ENCODE assay signal across 15 mouse cellular contexts in genomic region chr1:179107761-179108694, GRCm38 (mm10).
DNase-seq lines count a peak whose midpoint lies in the region; ATAC-seq and TF ChIP-seq lines count a peak whose summit lies in the region.
"Had no signal": no experiment of that assay in that cellular context is flagged by ENCODE, and none has a peak within 500 bp of the region (broad histone marks: within the 10 kb centered on the region; RNA-seq: fewer than 3 reads in every experiment).

No protein-coding gene starts in this region.

- no peak overlapping the region for H3K4me3 ChIP-seq in midbrain, embryonic 12.5 days
- no peak overlapping the region for H3K4me3 ChIP-seq in midbrain, embryonic 16.5 days (ENCODE audit: low read depth, low read length)
- no peak overlapping the region for H3K4me3 ChIP-seq in embryonic fibroblast, embryonic 13.5 days (ENCODE audit: insufficient read depth, low read length)
- no peak overlapping the region for H3K4me3 ChIP-seq in liver, embryonic 11.5 days (ENCODE audit: low read depth, low read length)
- H3K4me3 ChIP-seq: erythroblast, embryonic 14.5 days; hindbrain, embryonic 15.5 days; neural tube, embryonic 13.5 days had no signal

- H3K36me3 ChIP-seq in midbrain, embryonic 12.5 days: no peaks in the 10 kb centered on the region
- H3K36me3 ChIP-seq in midbrain, embryonic 16.5 days (ENCODE audit: control insufficient read depth, insufficient read depth, low read length): no peaks in the 10 kb centered on the region
- H3K36me3 ChIP-seq in liver, embryonic 11.5 days (ENCODE audit: control insufficient read depth, insufficient read depth, low read length): no peaks in the 10 kb centered on the region
- H3K36me3 ChIP-seq: hindbrain, embryonic 15.5 days; neural tube, embryonic 13.5 days had no signal

- no peak for DNase-seq in liver, embryonic 11.5 days (ENCODE audit: low spot score)
- DNase-seq in embryo, embryonic 9.5 days (ENCODE audit: extremely low spot score): no peak
- no peak for DNase-seq in thymus, postnatal 10 days (ENCODE audit: low spot score in 2 of 2)
- DNase-seq: kidney, adult 9 months; thymus, postnatal 36 days had no signal

- H3K9ac ChIP-seq in midbrain, embryonic 12.5 days (replicated peaks): no peak overlapping the region
- no peak overlapping the region for H3K9ac ChIP-seq in midbrain, embryonic 16.5 days (ENCODE audit: low read depth, low read length)
- no peak overlapping the region; the same call in 1 of the 2 replicates for H3K9ac ChIP-seq in liver, embryonic 11.5 days (ENCODE audit: low read depth, low read length)
- H3K9ac ChIP-seq: hindbrain, embryonic 15.5 days; neural tube, embryonic 13.5 days had no signal

- WGBS in midbrain, embryonic 12.5 days: 61% methylated on average over 16 of the region's 16 CpGs
- 57% methylated on average over 16 of the region's 16 CpGs for WGBS in midbrain, embryonic 16.5 days
- 57% methylated on average over 16 of the region's 16 CpGs for WGBS in liver, embryonic 11.5 days

- H3K27ac ChIP-seq in midbrain, embryonic 12.5 days (replicated peaks): 0 out of 2 replicates have a peak overlapping the region, but pooled peaks have one; percentile 0
- H3K27ac ChIP-seq in midbrain, embryonic 16.5 days (ENCODE audit: low read length): no peak overlapping the region
- peak overlapping the region; percentile 41; the same call in 1 of the 2 replicates for H3K27ac ChIP-seq in embryonic fibroblast, embryonic 13.5 days (ENCODE audit: insufficient read depth, low read length)
- H3K27ac ChIP-seq in liver, embryonic 11.5 days (ENCODE audit: low read depth, low read length): peak overlapping the region; percentile 34; the same call in 1 of the 2 replicates
- H3K27ac ChIP-seq: hindbrain, embryonic 15.5 days; macrophage; neural tube, embryonic 13.5 days had no signal

- no peak for ATAC-seq in midbrain, embryonic 12.5 days (ENCODE audit: low FRiP score, low read depth)
- ATAC-seq in midbrain, embryonic 16.5 days: no peak
- ATAC-seq in liver, embryonic 11.5 days (replicated peaks; ENCODE audit: low FRiP score): no peak
- no peak for ATAC-seq in frontal cortex, adult (ENCODE audit: low TSS enrichment)
- ATAC-seq: Patski had no signal

- no peak overlapping the region for H3K4me2 ChIP-seq in midbrain, embryonic 12.5 days (replicated peaks)
- H3K4me2 ChIP-seq in midbrain, embryonic 16.5 days (ENCODE audit: low read length): no peak overlapping the region
- H3K4me2 ChIP-seq in liver, embryonic 11.5 days: peak overlapping the region; percentile 53
- H3K4me2 ChIP-seq: hindbrain, embryonic 15.5 days; neural tube, embryonic 13.5 days had no signal

- no peaks in the 10 kb centered on the region for H3K9me3 ChIP-seq in midbrain, embryonic 12.5 days
- H3K9me3 ChIP-seq in midbrain, embryonic 16.5 days (replicated peaks; ENCODE audit: control insufficient read depth, low read length, poor library complexity, severe bottlenecking): no peaks in the 10 kb centered on the region
- no peaks in the 10 kb centered on the region for H3K9me3 ChIP-seq in liver, embryonic 11.5 days (ENCODE audit: control insufficient read depth, low read length)
- H3K9me3 ChIP-seq: hindbrain, embryonic 15.5 days; neural tube, embryonic 13.5 days had no signal

- peaks cover 32% of the 10 kb centered on the region for H3K4me1 ChIP-seq in midbrain, embryonic 12.5 days
- peaks cover 13% of the 10 kb centered on the region for H3K4me1 ChIP-seq in midbrain, embryonic 16.5 days (ENCODE audit: control insufficient read depth, insufficient read depth, low read length)
- H3K4me1 ChIP-seq in embryonic fibroblast, embryonic 13.5 days (ENCODE audit: control insufficient read depth, insufficient read depth, low read length): peaks cover 7% of the 10 kb centered on the region; the same call in 1 of the 2 replicates
- H3K4me1 ChIP-seq in liver, embryonic 11.5 days (replicated peaks; ENCODE audit: control insufficient read depth, insufficient read depth, low read length): peaks cover 11% of the 10 kb centered on the region

- peaks cover 43% of the 10 kb centered on the region for H3K27me3 ChIP-seq in midbrain, embryonic 12.5 days
- H3K27me3 ChIP-seq in midbrain, embryonic 16.5 days (ENCODE audit: control insufficient read depth, insufficient read depth, low read depth, low read length): peaks cover 2% of the 10 kb centered on the region; the same call in 1 of the 2 replicates
- H3K27me3 ChIP-seq in liver, embryonic 11.5 days (replicated peaks; ENCODE audit: control insufficient read depth, insufficient read depth, low read length): no peaks in the 10 kb centered on the region
- H3K27me3 ChIP-seq: CH12.LX, Patski had no signal

- TF ChIP-seq POLR2A in embryonic fibroblast, embryonic 13.5 days (IDR thresholded peaks at IDR 0.05; ENCODE audit: low read depth, low read length): no peak

- no peak for TF ChIP-seq CTCF in embryonic fibroblast, embryonic 13.5 days (IDR thresholded peaks at IDR 0.05; ENCODE audit: borderline replicate concordance, insufficient read depth, low read length)
